Mouse (Mus musculus) myocyte (in vitro differentiated cells): ENCODE results near the gene Stac2. TPM values are rescaled to one million over a fixed set of nuclear protein-coding genes. Genes with fewer than 3 reads are reported as not detected.

ENCODE experiments used
- H3K27me3 ChIP-seq: one replicate; pipeline ENCODE4 v1.6.1; 2011; ENCODE audit not compliant: control insufficient read depth, insufficient read depth, insufficient read length
- H3K36me3 ChIP-seq: one replicate; pipeline ENCODE4 v1.6.1; 2011; ENCODE audit not compliant: control insufficient read depth, insufficient read depth
- H3K4me2 ChIP-seq: one replicate; pipeline ENCODE4 v1.6.1; 2011; ENCODE audit warnings: low read depth, control low read depth
- H3K4me3 ChIP-seq: one replicate; pipeline ENCODE4 v1.5.1; 2011; ENCODE audit warnings: mild to moderate bottlenecking, control low read depth, moderate library complexity
- H3K79me2 ChIP-seq: one replicate; pipeline ENCODE4 v1.6.1; 2011; ENCODE audit not compliant: control insufficient read depth, insufficient read depth
- H3ac ChIP-seq: one replicate; pipeline ENCODE4 v1.6.1; 2011; ENCODE audit not compliant: control insufficient read depth, insufficient read length
- CEBPB ChIP-seq: IDR thresholded peaks from 2 replicates; pipeline ENCODE4 v1.6.1; 2011; ENCODE audit warnings: mild to moderate bottlenecking, moderate library complexity; ENCODE audit not compliant: poor library complexity, insufficient read depth, severe bottlenecking
- E2F4 ChIP-seq: IDR thresholded peaks from one replicate; pipeline ENCODE4 v1.6.1; 2011; ENCODE audit warnings: mild to moderate bottlenecking, control low read depth, moderate library complexity; ENCODE audit not compliant: insufficient read depth
- MAX ChIP-seq: IDR thresholded peaks from one replicate; pipeline ENCODE4 v1.6.1; 2011; ENCODE audit warnings: low read depth, mild to moderate bottlenecking, control low read depth
- MYOD1 ChIP-seq, 3 experiments: IDR thresholded peaks; one replicate each; pipeline ENCODE4 v1.6.1; 2011; ENCODE audit warnings: control low read depth in 2 of 3, low read depth in 2 of 3, mild to moderate bottlenecking in 2 of 3, moderate library complexity in 1 of 3; ENCODE audit not compliant: insufficient read length in 2 of 3, control insufficient read depth in 1 of 3
- MYOG ChIP-seq, 3 experiments: IDR thresholded peaks; one replicate each; pipeline ENCODE4 v1.6.1; 2011; ENCODE audit warnings: control low read depth in 2 of 3, low read depth in 2 of 3, mild to moderate bottlenecking in 2 of 3; ENCODE audit not compliant: insufficient read length in 2 of 3, control insufficient read depth in 1 of 3, insufficient read depth in 1 of 3
- POLR2A ChIP-seq: IDR thresholded peaks from one replicate; pipeline ENCODE4 v1.6.1; 2011; ENCODE audit warnings: low read depth, mild to moderate bottlenecking, control low read depth, moderate library complexity; ENCODE audit not compliant: insufficient read length
- POLR2AphosphoS2 ChIP-seq: IDR thresholded peaks from one replicate; pipeline ENCODE4 v1.6.1; 2011; ENCODE audit warnings: low read depth, control low read depth; ENCODE audit not compliant: insufficient read length
- REST ChIP-seq: IDR thresholded peaks from one replicate; pipeline ENCODE4 v1.6.1; 2011; ENCODE audit warnings: mild to moderate bottlenecking, control low read depth, moderate library complexity; ENCODE audit not compliant: insufficient read depth, insufficient read length
- SRF ChIP-seq: IDR thresholded peaks from one replicate; pipeline ENCODE4 v1.6.1; 2011; ENCODE audit warnings: low read depth; ENCODE audit not compliant: control insufficient read depth, insufficient read length
- TCF12 ChIP-seq: IDR thresholded peaks from one replicate; pipeline ENCODE4 v1.6.1; 2011; ENCODE audit warnings: mild to moderate bottlenecking, control low read depth; ENCODE audit not compliant: poor library complexity, insufficient read depth, severe bottlenecking
- TCF3 ChIP-seq: IDR thresholded peaks from one replicate; pipeline ENCODE4 v1.6.1; 2011; ENCODE audit warnings: low read depth, control low read depth; ENCODE audit not compliant: insufficient read length
- USF1 ChIP-seq: IDR thresholded peaks from one replicate; pipeline ENCODE4 v1.6.1; 2011; ENCODE audit warnings: low read depth, mild to moderate bottlenecking, control low read depth, moderate library complexity
- polyA plus RNA-seq: library from polyadenylated mRNA; unstranded; fragments of >200 nt; fragmentation: generic; extraction: Trizol; gene quantifications from one replicate; pipeline ENCODE4 v1.2.1, GENCODE M21; 2012; ENCODE audit warnings: missing spikeins

The Stac2 gene
- polyA plus RNA-seq, 1 experiment = 41.7 TPM

DNA sequence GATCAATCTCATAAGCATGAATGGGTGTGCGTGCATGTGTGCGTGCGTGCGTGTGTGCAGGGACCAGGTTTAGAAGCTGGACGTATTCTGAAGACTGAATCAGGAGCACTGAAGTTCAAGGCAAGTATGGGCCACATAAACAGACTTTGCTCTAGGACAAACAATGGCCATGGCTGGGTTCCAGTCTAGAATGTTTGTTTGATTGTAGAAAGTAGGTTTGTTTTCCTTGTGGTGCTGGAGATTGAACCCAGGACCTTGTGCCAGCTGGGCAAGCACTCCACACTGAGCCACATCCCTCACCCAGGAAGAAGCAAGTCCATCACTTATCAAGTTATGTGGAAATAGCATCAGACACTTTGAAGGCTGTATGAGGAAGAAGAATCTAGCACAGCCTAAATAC lies 37.1 kb downstream of the Stac2 start:
- Histone ChIP-seq H3ac (no peak overlapping the region), H3K36me3 (peaks cover 35% of the 10 kb centered on the region), H3K27me3 (no peaks in the 10 kb centered on the region), H3K4me2 (no peak overlapping the region), H3K79me2 (peaks cover 16% of the 10 kb centered on the region), H3K4me3 (no peak overlapping the region)
- TF ChIP-seq MYOG (IDR thresholded peaks at IDR 0.05; ENCODE audit: control insufficient read depth in 1 of 3, insufficient read depth in 1 of 3, insufficient read length in 2 of 3, low read depth in 2 of 3) = no peak
- TF ChIP-seq USF1 = no peak
- TF ChIP-seq SRF = no peak

DNA sequence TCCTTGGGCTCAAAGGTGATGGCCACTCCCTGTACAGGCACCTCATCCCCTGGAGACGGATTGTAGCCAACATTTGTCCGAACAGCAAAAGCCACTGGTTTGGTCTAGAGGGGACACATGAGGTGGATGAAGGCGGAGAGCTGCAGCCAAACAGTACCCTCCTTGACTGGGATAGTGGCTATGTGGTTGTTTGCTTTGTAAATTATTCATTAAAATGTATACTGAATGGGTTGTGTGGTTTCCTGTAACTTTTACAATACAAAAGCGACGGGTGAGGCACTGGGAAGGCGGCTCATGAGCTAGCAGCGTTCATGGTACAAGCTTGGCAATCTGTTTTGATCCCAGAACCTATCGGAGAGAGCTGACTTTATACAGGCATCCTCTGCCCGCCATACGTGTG lies 40.4 kb downstream of the Stac2 start:
- TF ChIP-seq TCF12 (no peak), TCF3 (no peak), POLR2A (no peak), USF1 (no peak), MYOD1 (IDR thresholded peaks at IDR 0.05; ENCODE audit: control insufficient read depth in 1 of 3, insufficient read length in 2 of 3, low read depth in 2 of 3) (no peak), SRF (no peak), POLR2AphosphoS2 (no peak), E2F4 (no peak), REST (no peak), MYOG (IDR thresholded peaks at IDR 0.05; ENCODE audit: control insufficient read depth in 1 of 3, insufficient read depth in 1 of 3, insufficient read length in 2 of 3, low read depth in 2 of 3) (no peak), MAX (no peak)
- Histone ChIP-seq H3K4me2 (no peak overlapping the region), H3K79me2 (no peaks in the 10 kb centered on the region), H3K4me3 (no peak overlapping the region), H3K27me3 (no peaks in the 10 kb centered on the region), H3K36me3 (peaks cover 27% of the 10 kb centered on the region), H3ac (no peak overlapping the region)

- Histone ChIP-seq H3ac (no peak overlapping the region), H3K36me3 (peaks cover 19% of the 10 kb centered on the region), H3K4me3 (no peak overlapping the region), H3K27me3 (no peaks in the 10 kb centered on the region), H3K79me2 (no peaks in the 10 kb centered on the region), H3K4me2 (no peak overlapping the region)
- TF ChIP-seq MAX (no peak), MYOG (IDR thresholded peaks at IDR 0.05; ENCODE audit: control insufficient read depth in 1 of 3, insufficient read depth in 1 of 3, insufficient read length in 2 of 3, low read depth in 2 of 3) (no peak), POLR2A (no peak), USF1 (no peak), E2F4 (no peak), TCF3 (no peak), CEBPB (no peak), TCF12 (no peak), POLR2AphosphoS2 (no peak), MYOD1 (IDR thresholded peaks at IDR 0.05; ENCODE audit: control insufficient read depth in 1 of 3, insufficient read length in 2 of 3, low read depth in 2 of 3) (no peak), REST (no peak), SRF (no peak)
These were observed 41.5 kb downstream of the Stac2 start for GRCm38 (mm10) chr11:98011716-98012115.

DNA sequence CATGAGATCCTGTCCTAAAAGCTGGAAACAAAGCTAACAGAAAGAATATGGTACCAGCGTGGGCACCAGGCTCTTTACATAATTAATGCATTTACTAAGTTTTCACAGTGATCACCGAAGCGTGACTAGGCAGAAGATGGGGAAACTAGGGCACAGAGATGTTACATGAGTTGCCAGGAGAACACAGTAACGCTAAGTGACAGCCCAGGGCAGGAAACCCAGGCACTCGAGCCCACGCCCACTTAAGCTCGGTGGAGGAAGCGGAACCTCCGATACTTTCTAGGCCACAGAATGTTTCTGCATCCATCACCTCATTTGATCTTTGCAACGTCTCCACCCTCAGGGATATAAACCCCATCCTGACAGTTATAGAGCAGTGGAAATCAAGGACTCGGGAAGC lies 45.2 kb downstream of the Stac2 start:
- H3K4me2 ChIP-seq = no peak overlapping the region
- H3K36me3 ChIP-seq = peaks cover 10% of the 10 kb centered on the region
- no peak overlapping the region for H3ac ChIP-seq
- H3K4me3 ChIP-seq = no peak overlapping the region
- H3K27me3 ChIP-seq = no peaks in the 10 kb centered on the region
- no peak for TF ChIP-seq MYOG (IDR thresholded peaks at IDR 0.05; ENCODE audit: control insufficient read depth in 1 of 3, insufficient read depth in 1 of 3, insufficient read length in 2 of 3, low read depth in 2 of 3)
- no peak for TF ChIP-seq POLR2A
- TF ChIP-seq MAX = no peak
- no peak for TF ChIP-seq MYOD1 (IDR thresholded peaks at IDR 0.05; ENCODE audit: control insufficient read depth in 1 of 3, insufficient read length in 2 of 3, low read depth in 2 of 3)
- no peak for TF ChIP-seq CEBPB
- TF ChIP-seq SRF = no peak
- TF ChIP-seq POLR2AphosphoS2 = no peak
- no peak for TF ChIP-seq TCF3
- no peak for TF ChIP-seq TCF12
- TF ChIP-seq REST = no peak
- TF ChIP-seq USF1 = no peak
- no peak for TF ChIP-seq E2F4
- no peaks in the 10 kb centered on the region for H3K79me2 ChIP-seq

DNA sequence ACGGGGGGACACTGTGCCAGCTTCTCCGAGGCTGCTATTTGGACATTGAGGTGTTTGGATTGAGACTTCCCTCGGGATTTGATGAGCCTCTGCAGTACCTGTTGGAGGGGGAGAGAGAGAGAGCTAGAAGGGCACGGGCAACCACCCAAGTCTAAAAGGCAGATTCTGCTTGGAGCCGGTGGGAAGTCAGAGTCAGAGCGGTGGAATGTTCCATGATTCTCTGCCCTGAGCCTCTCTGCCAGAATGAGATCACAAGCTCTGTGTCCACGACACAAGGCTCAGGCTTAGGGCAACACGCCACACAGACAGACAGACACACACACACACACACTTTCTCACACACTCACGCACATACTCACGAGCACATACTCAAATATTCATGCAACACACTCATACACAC lies 47.6 kb downstream of the Stac2 start:
- Histone ChIP-seq H3K79me2 (no peaks in the 10 kb centered on the region), H3K36me3 (peaks cover 10% of the 10 kb centered on the region), H3K27me3 (no peaks in the 10 kb centered on the region), H3K4me3 (no peak overlapping the region), H3K4me2 (no peak overlapping the region), H3ac (no peak overlapping the region)
- no peak for TF ChIP-seq E2F4
- TF ChIP-seq POLR2A = no peak
- no peak for TF ChIP-seq TCF3
- no peak for TF ChIP-seq POLR2AphosphoS2
- no peak for TF ChIP-seq TCF12
